Mouse (Mus musculus): ENCODE results near the gene Per3. TPM values are rescaled to one million over a fixed set of nuclear protein-coding genes. Genes with fewer than 3 reads are reported as not detected.

The Per3 gene
- total RNA-seq, 2 experiments from 2014 or later = 31.6 to 35.6 TPM

- DNase-seq (ENCODE audit: low spot score in 2 of 2) = no peak
These were observed 78.9 kb downstream of the Per3 start for GRCm38 (mm10) chr4:150965555-150965951.

DNA sequence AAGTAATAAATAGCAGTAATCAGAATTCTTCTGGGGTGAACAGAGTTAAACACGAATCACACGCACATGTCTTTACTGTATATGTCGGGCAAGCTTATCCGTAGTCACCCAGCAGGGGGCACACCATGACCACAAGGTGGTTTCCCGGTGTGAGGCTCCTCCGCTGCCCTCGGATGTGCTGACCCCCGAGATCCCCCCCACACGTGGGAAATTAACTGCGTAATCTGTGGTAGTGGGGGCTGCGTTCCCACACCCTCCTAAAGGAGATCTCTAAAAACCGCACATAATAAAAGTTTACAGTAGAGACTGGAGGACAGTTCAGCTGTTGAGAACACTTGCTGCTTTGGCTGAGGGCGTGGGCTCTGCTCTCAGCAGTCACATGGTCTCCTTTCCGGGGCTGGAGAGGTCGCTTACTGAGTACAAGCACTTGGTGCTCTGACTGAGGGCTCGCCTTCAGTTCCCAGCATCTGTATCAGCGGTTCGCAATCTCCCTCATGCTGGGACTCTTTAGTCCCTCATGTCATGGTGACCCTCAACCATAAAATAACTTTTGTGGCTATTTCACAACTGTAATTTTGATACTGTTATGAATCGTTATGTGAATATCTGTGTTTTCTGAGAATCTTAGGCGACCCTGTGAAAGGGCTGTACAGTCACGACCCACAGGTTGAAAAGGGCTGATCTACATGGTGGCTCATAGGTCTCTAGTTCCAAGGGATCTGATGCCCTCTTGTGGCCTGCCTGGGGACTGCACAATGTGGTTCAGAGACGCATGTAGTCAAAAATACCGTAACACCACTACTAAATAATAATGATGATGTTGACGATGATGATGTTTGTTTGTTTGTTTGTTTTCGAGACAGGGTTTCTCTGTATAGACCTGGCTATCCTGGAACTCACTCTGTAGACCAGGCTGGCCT is 79.6 kb downstream of the Per3 start:
- no peak overlapping the region for H3K4me3 ChIP-seq
- DNase-seq (ENCODE audit: low spot score in 2 of 2) = peak; percentile 76 to 92
- no peak overlapping the region for H3K27ac ChIP-seq
- TF ChIP-seq CTCF (conservative IDR thresholded peaks at IDR 0.05) = peak; percentile 78

More at GRCm38 (mm10) chr4:150965555-150965951, 78.9 kb downstream of the Per3 start:
- 0 out of 2 replicates have a peak overlapping the region, but pooled peaks have one; percentile 53 for H3K27ac ChIP-seq
- peak; percentile 51; the same call in 1 of the 2 replicates for TF ChIP-seq CTCF (conservative IDR thresholded peaks at IDR 0.05)
- H3K4me3 ChIP-seq = no peak overlapping the region

DNA sequence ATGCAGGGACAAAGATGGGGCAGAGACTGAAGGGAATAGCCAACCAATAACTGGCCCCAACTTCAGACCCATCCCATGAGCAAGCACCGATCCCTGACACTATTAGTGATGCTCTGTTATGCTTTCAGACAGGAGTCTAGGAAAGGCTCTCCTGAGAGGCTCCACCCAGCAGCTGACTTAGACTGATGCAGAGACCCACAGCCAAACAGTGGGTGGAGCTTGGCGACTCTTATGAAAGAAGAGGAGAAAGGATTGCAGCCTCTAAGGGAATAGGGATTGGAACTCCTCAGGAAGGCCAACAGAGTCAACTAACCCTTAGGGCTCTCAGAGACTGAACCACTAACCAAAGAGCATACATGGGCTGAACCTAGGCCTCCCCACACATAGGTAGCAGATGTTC is 80.8 kb downstream of the Per3 start:
- Histone ChIP-seq H3K27ac (no peak overlapping the region), H3K4me3 (no peak overlapping the region)
- no peak for DNase-seq (ENCODE audit: low spot score in 2 of 2)
- TF ChIP-seq CTCF (conservative IDR thresholded peaks at IDR 0.05) = no peak

DNA sequence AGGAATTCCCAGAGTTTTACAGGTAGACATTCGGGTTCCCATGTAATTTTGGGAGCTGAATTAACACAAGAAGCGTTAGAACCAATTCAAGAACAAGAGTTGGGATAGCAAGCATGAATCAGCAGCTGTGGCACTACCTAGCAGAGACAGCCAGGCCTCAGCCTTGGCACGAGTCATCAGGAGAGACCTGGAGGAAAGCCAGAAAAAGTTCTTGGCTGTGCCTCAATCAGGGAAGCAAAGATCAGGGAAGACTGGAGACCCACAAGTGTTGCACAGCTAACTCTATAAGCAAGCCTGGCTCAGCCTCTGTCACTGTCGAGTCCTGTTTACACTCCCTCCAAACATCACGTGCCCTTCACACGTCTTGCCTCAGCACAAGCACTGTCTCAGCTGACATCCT is 82.2 kb downstream of the Per3 start:
- TF ChIP-seq CTCF (conservative IDR thresholded peaks at IDR 0.05) = no peak
- no peak for DNase-seq (ENCODE audit: low spot score in 2 of 2)
- Histone ChIP-seq H3K27ac (no peak overlapping the region), H3K4me3 (no peak overlapping the region)

GRCm38 (mm10) chr4:150958536-150958935 is 85.9 kb downstream of the Per3 start:
- Histone ChIP-seq H3K27ac (no peak overlapping the region), H3K4me3 (no peak overlapping the region)
- DNase-seq (ENCODE audit: low spot score in 2 of 2) = no peak
- TF ChIP-seq CTCF (conservative IDR thresholded peaks at IDR 0.05) = no peak

DNA sequence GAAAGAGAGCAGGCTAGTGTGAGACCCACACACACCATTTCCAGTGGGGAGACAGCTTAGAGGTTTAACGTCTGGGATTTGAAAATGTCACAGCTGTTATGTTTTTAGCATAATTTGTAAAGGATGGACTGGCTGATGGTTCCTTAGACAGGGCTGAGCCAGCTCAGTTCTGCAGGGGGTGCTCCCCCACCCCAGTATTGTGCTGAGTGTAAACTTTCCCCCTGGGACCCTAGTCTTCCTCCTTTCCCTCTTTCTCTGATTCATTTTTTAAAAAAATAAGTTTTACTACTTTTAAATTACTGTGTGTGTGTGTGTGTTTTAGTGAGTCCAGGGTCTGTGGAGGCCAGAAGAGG is 87.4 kb downstream of the Per3 start:
- Histone ChIP-seq H3K27ac (peak overlapping the region; percentile 65; the same call in 1 of the 2 replicates), H3K4me3 (no peak overlapping the region)
- DNase-seq (ENCODE audit: low spot score in 2 of 2) = no peak
- TF ChIP-seq CTCF (conservative IDR thresholded peaks at IDR 0.05) = no peak

- TF ChIP-seq CTCF (conservative IDR thresholded peaks at IDR 0.05) = no peak
- peak overlapping the region; percentile 65 for H3K27ac ChIP-seq
- DNase-seq (ENCODE audit: low spot score in 2 of 2) = peak; percentile 45 to 53
- no peak overlapping the region for H3K4me3 ChIP-seq
These were observed 87.9 kb downstream of the Per3 start for GRCm38 (mm10) chr4:150956369-150957105.

Other genes starting within 250 kb of the Per3 start
- gene Errfi1, start 190.7 kb downstream of the Per3 start, total RNA-seq (2021) = 10 to 100 TPM; 42.5 to 50.6 TPM
- gene Park7, start 130.2 kb downstream of the Per3 start, total RNA-seq (2021) = 100 to 1,000 TPM; 250 to 252 TPM
- gene Tnfrsf9, start 130.1 kb downstream of the Per3 start, total RNA-seq (2021) = under 1 TPM; 0.39 to 0.41 TPM
- gene Uts2, start 47.6 kb downstream of the Per3 start, total RNA-seq (2021) = not detected
- 10 to 100 TPM; 27.3 to 31.3 TPM for gene Vamp3, start 13.3 kb upstream of the Per3 start, total RNA-seq (2021)
- gene Gm13090, start 44.9 kb upstream of the Per3 start, total RNA-seq (2021) = not detected